Mouse (Mus musculus) megakaryocyte, embryonic 14.5 days (primary cell): ENCODE measurements around the gene Pou2f1.

ENCODE experiments used
- FLI1 ChIP-seq: IDR thresholded peaks from 2 replicates; pipeline ENCODE4 v1.6.1; 2012; ENCODE audit warnings: low read length, inconsistent platforms, mixed read lengths
- GATA1 ChIP-seq: IDR thresholded peaks from 3 replicates; pipeline ENCODE4 v1.6.1; 2012; ENCODE audit warnings: mixed read lengths, low read length, inconsistent platforms, borderline replicate concordance

- no peak for TF ChIP-seq GATA1
- no peak for TF ChIP-seq FLI1
Observed at GRCm38 (mm10) chr1:165913720-165914415, 88.6 kb downstream of the Pou2f1 start.
